Mouse (Mus musculus) embryonic fibroblast, embryonic 13.5 days (primary cell): ENCODE results near the gene Sipa1l3.

Source experiments
- CTCF ChIP-seq: IDR thresholded peaks from 2 replicates; pipeline ENCODE4 v1.5.1; 2011; ENCODE audit warnings: mild to moderate bottlenecking, control low read depth, low read length, moderate library complexity, borderline replicate concordance; ENCODE audit not compliant: insufficient read depth
- POLR2A ChIP-seq: IDR thresholded peaks from 2 replicates; pipeline ENCODE4 v1.6.1; 2011; ENCODE audit warnings: low read depth, mild to moderate bottlenecking, control low read depth, low read length, moderate library complexity

DNA sequence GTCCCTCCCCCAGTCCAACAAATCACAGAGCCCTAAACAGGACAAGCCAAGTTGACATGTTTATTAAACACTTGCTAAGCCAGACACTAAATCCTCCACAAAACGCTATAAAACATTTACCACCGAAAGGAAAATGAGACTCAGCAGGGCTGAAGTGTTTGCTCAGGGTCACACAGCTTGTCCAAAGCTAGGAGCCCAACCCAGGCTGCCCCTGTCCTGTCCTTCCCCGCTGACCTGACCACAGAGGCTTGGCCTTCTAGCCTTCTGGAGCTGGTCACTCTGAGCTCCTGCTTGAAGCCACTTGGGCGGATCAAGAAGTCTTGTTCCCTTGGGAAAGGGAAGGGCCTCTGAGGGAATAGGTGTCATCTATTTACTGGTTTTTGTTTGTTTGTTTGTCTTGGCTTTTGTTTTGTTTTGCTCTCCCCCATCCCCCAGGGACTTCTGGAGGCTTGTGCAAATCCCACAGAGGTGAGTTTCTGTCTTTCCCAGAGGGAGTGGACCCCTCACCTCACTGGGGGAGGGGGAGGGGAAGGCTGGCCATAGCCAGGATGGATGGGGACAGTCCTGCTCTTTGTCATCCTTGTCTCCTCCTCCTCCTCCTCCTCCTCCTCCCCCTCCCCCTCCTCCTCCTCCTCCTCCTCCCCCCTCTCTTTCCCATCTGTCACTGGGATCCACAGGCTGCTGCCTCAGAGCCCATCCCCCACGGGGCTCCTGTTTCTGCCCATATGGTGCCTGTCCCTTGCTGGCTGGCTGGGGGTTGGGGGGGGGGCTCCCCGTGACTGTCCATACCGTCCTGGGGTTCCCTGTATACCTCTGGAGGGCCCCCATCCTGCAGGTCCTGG lies 226.6 kb downstream of the Sipa1l3 start:
- no peak for TF ChIP-seq CTCF
- no peak for TF ChIP-seq POLR2A
